Mouse (Mus musculus) limb, embryonic 11.5 days (tissue): ENCODE measurements at regions not wholly inside any gene's neighbourhood (a gene's known extent, or its start where the extent isn't known, plus 50 kb on each side); places are given as distances from the start of the nearest gene placed in this dataset.

Source experiments
- ATAC-seq: fragments of 200-750 bp; cut with Nextera tagmentation; 2 replicates; pipeline ENCODE4 v1.8.0; 2017; ENCODE audit warnings: low read depth; ENCODE audit not compliant: insufficient number of reproducible peaks, low FRiP score, low TSS enrichment
- DNase-seq: peaks from one replicate; pipeline ENCODE4 v3.0.0-alpha.2; 2015; ENCODE audit warnings: low spot score
- H3K27ac ChIP-seq: fragments of 300-500 bp; sonication (generic); replicated peaks from 2 replicates; pipeline ENCODE4 v1.5.1; 2014; ENCODE audit warnings: low read depth, mild to moderate bottlenecking, low read length
- H3K27me3 ChIP-seq: fragments of 300-500 bp; sonication (generic); 2 replicates; pipeline ENCODE4 v1.6.1; 2014; ENCODE audit warnings: mild to moderate bottlenecking, low read length, mixed read lengths; ENCODE audit not compliant: control insufficient read depth, insufficient read depth
- H3K36me3 ChIP-seq: fragments of 300-500 bp; sonication (generic); 2 replicates; pipeline ENCODE4 v1.6.1; 2014; ENCODE audit warnings: mild to moderate bottlenecking, low read length, moderate library complexity, mixed read lengths; ENCODE audit not compliant: control insufficient read depth, insufficient read depth
- H3K4me1 ChIP-seq: fragments of 300-500 bp; sonication (generic); 2 replicates; pipeline ENCODE4 v1.6.1; 2014; ENCODE audit warnings: low read length, mixed read lengths; ENCODE audit not compliant: control insufficient read depth, insufficient read depth
- H3K4me2 ChIP-seq: fragments of 300-500 bp; sonication (generic); 2 replicates; pipeline ENCODE4 v1.6.1; 2014; ENCODE audit warnings: low read depth, mild to moderate bottlenecking, moderate library complexity; ENCODE audit not compliant: severe bottlenecking
- H3K4me3 ChIP-seq: fragments of 300-500 bp; sonication (generic); 2 replicates; pipeline ENCODE4 v1.5.1; 2014; ENCODE audit warnings: low read depth, low read length
- H3K9ac ChIP-seq: fragments of 300-500 bp; sonication (generic); 2 replicates; pipeline ENCODE4 v1.6.1; 2014; ENCODE audit warnings: mild to moderate bottlenecking, low read length
- H3K9me3 ChIP-seq: fragments of 300-500 bp; sonication (generic); 2 replicates; pipeline ENCODE4 v1.6.1; 2016; ENCODE audit warnings: low read length; ENCODE audit not compliant: control insufficient read depth
- WGBS: fragments of 180-500 bp; shearing (Covaris S2); extraction: QIAGEN DNeasy Blood & Tissue Kit; methylation state at CpG from one replicate; pipeline ENCODE4 v1.1.7; 2014; 5-methylcytosine and 5-hydroxymethylcytosine counted together

DNA sequence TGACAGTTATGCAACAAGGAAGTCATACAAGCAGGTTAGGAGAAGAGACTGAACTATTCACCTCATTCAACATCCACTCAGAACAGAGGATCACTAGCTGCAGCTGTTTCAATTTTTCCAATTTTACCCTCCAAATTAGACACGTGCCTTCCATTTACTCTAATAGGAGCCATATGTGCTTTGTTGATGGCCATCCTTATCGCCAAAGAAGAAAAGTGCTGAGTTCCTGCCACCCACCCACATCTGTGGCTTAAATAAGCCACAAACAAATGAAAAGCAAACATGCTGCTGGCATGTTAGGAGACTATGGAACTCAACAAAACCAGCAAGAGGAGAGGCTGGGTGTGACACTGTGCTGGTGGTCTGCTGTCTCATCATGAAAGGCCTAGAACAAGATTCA lies 1786.1 kb downstream of the 9330182O14Rik start:
- peak; percentile 26 for DNase-seq
- WGBS: 13% methylated on average over 2 of the region's 2 CpGs
- no peaks in the 10 kb centered on the region for H3K9me3 ChIP-seq

DNA sequence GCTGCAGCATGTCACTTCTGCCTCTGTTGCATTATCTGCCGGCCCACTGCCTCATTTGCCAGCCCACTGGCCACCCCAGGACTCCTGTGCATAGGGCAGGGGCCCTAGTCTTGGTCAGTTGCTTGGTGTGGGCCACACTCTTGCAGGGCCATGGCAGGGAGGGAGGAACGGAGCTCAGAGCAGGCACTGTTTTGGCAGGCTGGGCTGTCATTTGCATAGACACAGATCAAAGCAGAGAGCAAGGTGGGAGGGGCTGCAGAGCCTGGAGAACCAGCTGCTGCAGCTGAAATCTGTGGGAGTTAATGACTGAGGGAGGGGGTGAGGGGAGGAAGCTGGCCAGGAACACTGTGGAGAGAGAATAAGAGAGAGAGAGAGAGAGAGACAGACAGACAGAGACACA lies 1802.5 kb downstream of the 9330182O14Rik start:
- Histone ChIP-seq H3K9me3 (peaks cover 6% of the 10 kb centered on the region; the same call in 1 of the 2 replicates), H3K9ac (no peak overlapping the region), H3K27ac (no peak overlapping the region), H3K27me3 (no peaks in the 10 kb centered on the region), H3K4me2 (no peak overlapping the region), H3K4me1 (no peaks in the 10 kb centered on the region), H3K4me3 (no peak overlapping the region), H3K36me3 (no peaks in the 10 kb centered on the region)
- WGBS: 29% methylated on average over 2 of the region's 2 CpGs
- DNase-seq (no peak), ATAC-seq (no peak)

More for the DNA sequence above, 1786.1 kb downstream of the 9330182O14Rik start:
- no peaks in the 10 kb centered on the region for H3K27me3 ChIP-seq
- no peak overlapping the region for H3K27ac ChIP-seq
- no peak overlapping the region for H3K4me2 ChIP-seq
- H3K9ac ChIP-seq: no peak overlapping the region
- ATAC-seq: no peak
- H3K4me1 ChIP-seq: no peaks in the 10 kb centered on the region
- no peak overlapping the region for H3K4me3 ChIP-seq
- no peaks in the 10 kb centered on the region for H3K36me3 ChIP-seq

DNA sequence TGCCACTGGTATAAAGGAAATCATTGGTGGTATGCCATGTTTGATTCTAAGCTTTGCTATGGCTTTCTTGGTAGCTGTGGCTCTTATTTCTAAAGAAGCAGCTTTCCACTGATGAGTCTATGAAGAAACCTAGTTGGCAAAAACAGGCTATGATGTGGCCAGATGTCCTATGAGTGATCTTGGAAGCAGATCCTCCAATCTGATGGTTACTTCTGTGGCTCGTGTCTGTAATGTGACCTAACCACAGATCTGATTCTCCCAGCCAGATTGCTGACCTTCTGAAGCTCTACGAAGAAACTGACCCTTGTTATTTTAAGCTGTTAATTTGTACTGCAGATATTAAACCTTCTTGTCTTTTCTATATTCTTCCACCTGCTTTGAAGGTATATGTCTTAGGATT lies 1811.1 kb downstream of the 9330182O14Rik start:
- no peak overlapping the region for H3K27ac ChIP-seq
- no peaks in the 10 kb centered on the region for H3K27me3 ChIP-seq
- no peak overlapping the region for H3K9ac ChIP-seq
- WGBS: 89% methylated on average over 2 of the region's 2 CpGs
- no peak for DNase-seq
- peaks cover 15% of the 10 kb centered on the region for H3K4me1 ChIP-seq
- no peak for ATAC-seq
- no peak overlapping the region for H3K4me2 ChIP-seq
- no peaks in the 10 kb centered on the region for H3K36me3 ChIP-seq
- H3K9me3 ChIP-seq: no peaks in the 10 kb centered on the region
- no peak overlapping the region for H3K4me3 ChIP-seq

GRCm38 (mm10) chr15:41947888-41948287 lies 1813.7 kb downstream of the 9330182O14Rik start:
- Histone ChIP-seq H3K27me3 (no peaks in the 10 kb centered on the region), H3K4me1 (peaks cover 15% of the 10 kb centered on the region), H3K27ac (no peak overlapping the region; the same call in 1 of the 2 replicates), H3K36me3 (no peaks in the 10 kb centered on the region), H3K4me3 (no peak overlapping the region), H3K9me3 (no peaks in the 10 kb centered on the region), H3K9ac (no peak overlapping the region), H3K4me2 (no peak overlapping the region)
- ATAC-seq: no peak
- DNase-seq: no peak

DNA sequence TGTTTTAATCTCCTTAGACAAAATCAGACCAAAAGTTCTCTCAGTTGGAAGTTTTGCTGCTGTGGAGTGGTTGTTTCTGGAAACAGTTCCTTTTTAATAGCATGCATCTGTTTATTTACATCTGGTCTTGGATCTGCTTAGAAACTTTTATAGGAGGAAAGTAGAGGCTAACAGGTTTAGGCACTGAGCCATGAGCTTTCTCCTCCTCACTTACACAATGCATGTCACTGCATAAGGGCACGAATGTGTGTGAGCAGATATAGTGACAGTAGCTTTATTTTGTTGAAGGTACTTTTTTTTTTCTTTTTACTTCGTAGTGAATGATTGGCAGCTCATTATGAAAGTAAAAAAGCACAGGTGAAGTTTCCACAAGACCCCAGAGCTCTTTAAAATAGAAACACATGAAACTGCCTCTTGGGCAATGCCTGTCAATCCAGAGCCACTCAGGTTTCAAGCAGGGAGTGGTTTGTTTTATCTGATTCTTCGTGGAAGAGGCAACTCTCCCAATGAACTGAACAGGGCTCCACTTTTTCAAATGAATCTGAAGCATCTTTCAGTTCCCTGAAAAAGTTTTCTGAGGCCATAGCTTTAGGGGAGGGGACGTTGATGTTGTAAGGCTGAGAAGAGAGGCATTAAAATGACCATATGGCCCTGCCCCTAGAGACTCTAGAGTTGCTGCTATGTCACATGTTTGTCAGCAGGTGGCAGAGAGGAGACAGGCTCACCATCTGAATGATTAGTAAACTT lies 1814.4 kb downstream of the 9330182O14Rik start:
- ATAC-seq (peak; percentile 74), DNase-seq (peak; percentile 38)
- H3K27ac ChIP-seq: no peak overlapping the region
- H3K4me3 ChIP-seq: no peak overlapping the region
- 26% methylated on average over 4 of the region's 4 CpGs for WGBS
- H3K36me3 ChIP-seq: no peaks in the 10 kb centered on the region
- H3K27me3 ChIP-seq: no peaks in the 10 kb centered on the region
- no peak overlapping the region for H3K4me2 ChIP-seq
- no peaks in the 10 kb centered on the region for H3K9me3 ChIP-seq
- H3K9ac ChIP-seq: no peak overlapping the region
- H3K4me1 ChIP-seq: peaks cover 15% of the 10 kb centered on the region

GRCm38 (mm10) chr15:41949094-41949461 lies 1814.9 kb downstream of the 9330182O14Rik start:
- Histone ChIP-seq H3K36me3 (no peaks in the 10 kb centered on the region), H3K4me1 (peaks cover 15% of the 10 kb centered on the region), H3K9me3 (no peaks in the 10 kb centered on the region), H3K4me3 (no peak overlapping the region), H3K27me3 (no peaks in the 10 kb centered on the region), H3K4me2 (no peak overlapping the region), H3K27ac (peak overlapping the region; percentile 21; the same call in 1 of the 2 replicates), H3K9ac (no peak overlapping the region)
- ATAC-seq: peak; percentile 45
- no peak for DNase-seq
- 65% methylated on average over 6 of the region's 6 CpGs for WGBS

GRCm38 (mm10) chr15:41951276-41951675 lies 1817.1 kb downstream of the 9330182O14Rik start:
- Histone ChIP-seq H3K4me3 (no peak overlapping the region), H3K4me1 (peaks cover 15% of the 10 kb centered on the region), H3K4me2 (no peak overlapping the region), H3K27me3 (no peaks in the 10 kb centered on the region), H3K36me3 (no peaks in the 10 kb centered on the region), H3K27ac (no peak overlapping the region), H3K9ac (no peak overlapping the region), H3K9me3 (no peaks in the 10 kb centered on the region)
- DNase-seq: peak; percentile 45
- ATAC-seq: no peak
- WGBS: 58% methylated on average over 5 of the region's 5 CpGs

GRCm38 (mm10) chr15:41960597-41960996 lies 1826.4 kb downstream of the 9330182O14Rik start:
- H3K36me3 ChIP-seq: no peaks in the 10 kb centered on the region
- no peak overlapping the region for H3K9ac ChIP-seq
- no peak for DNase-seq

GRCm38 (mm10) chr15:41970877-41971276 lies 1836.7 kb downstream of the 9330182O14Rik start:
- DNase-seq: no peak
- ATAC-seq: no peak
- Histone ChIP-seq H3K4me2 (no peak overlapping the region), H3K4me3 (no peak overlapping the region), H3K9me3 (no peaks in the 10 kb centered on the region), H3K27me3 (no peaks in the 10 kb centered on the region), H3K27ac (no peak overlapping the region), H3K36me3 (no peaks in the 10 kb centered on the region), H3K4me1 (no peaks in the 10 kb centered on the region), H3K9ac (no peak overlapping the region)
- 77% methylated on average over 6 of the region's 6 CpGs for WGBS

More at GRCm38 (mm10) chr15:41960597-41960996, 1826.4 kb downstream of the 9330182O14Rik start:
- no peak for ATAC-seq
- H3K4me2 ChIP-seq: no peak overlapping the region
- H3K27me3 ChIP-seq: no peaks in the 10 kb centered on the region
- H3K4me1 ChIP-seq: no peaks in the 10 kb centered on the region
- H3K4me3 ChIP-seq: no peak overlapping the region
- H3K27ac ChIP-seq: no peak overlapping the region
- H3K9me3 ChIP-seq: no peaks in the 10 kb centered on the region
